In the genomic region with DNA sequence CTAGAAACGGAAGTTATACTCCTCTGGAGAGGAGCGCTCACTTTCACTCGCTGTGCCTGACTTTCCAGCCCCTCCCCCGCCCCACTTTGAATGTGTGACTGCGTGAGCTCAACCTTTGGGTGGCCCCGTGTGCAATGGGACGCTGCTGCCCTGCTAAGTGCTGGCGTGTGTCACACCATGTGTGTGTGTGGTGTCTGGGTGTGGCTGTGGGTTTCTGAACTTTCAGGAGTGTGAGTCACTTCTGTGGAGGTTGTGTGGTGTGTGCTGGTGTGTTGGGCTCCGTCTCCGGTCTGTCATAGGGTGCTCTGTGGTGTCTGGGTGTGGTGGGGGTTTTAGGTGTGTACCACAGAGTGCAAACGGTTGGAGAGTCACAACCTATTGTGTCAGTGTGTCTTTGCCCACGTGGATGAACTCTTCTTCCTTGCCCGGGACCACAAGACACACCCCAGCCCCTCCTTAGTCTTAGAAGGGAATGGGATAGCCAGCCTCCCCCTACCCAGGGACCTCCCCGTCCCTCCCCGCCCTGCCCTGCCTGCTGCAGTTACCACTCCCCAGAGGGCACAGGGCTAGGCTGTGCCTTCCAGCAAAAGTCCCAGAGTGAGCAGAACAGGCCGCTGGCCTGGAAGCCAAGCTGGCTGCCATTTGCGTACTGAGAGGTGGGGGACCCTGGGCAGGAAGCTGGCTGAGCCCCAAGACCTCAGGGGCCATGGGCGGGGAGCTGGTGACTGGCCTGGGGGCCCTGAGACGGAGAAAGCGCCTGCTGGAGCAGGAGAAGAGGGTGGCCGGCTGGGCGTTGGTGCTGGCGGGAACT, we compare ENCODE assay signal across 9 mouse cellular contexts. TPM values are rescaled to one million over a fixed set of nuclear protein-coding genes. Genes with fewer than 3 reads are reported as not detected.
DNase-seq lines count a peak whose midpoint lies in the region; ATAC-seq lines count a peak whose summit lies in the region.
"Had no signal": no experiment of that assay in that cellular context is flagged by ENCODE, and none has a peak within 500 bp of the region (broad histone marks: within the 10 kb centered on the region; RNA-seq: fewer than 3 reads in every experiment).

A gene (plus strand): TSS at position 533 of the 811 bp plus-strand sequence.

- no peak for ATAC-seq in midbrain, embryonic 11.5 days (ENCODE audit: low FRiP score)
- ATAC-seq in midbrain, embryonic 15.5 days (replicated peaks), result no peak
- no peak for ATAC-seq in embryonic facial prominence, embryonic 15.5 days (ENCODE audit: insufficient number of reproducible peaks, low FRiP score, low TSS enrichment, low read depth)
- peak; percentile 39 for ATAC-seq in megakaryocyte, adult 5-6 weeks (ENCODE audit: poor library complexity, severe bottlenecking)

- H3K36me3 ChIP-seq in midbrain, embryonic 11.5 days (ENCODE audit: control insufficient read depth, insufficient read depth, low read length), result no peaks in the 10 kb centered on the region
- no peaks in the 10 kb centered on the region for H3K36me3 ChIP-seq in midbrain, embryonic 15.5 days (replicated peaks)
- no peaks in the 10 kb centered on the region for H3K36me3 ChIP-seq in embryonic facial prominence, embryonic 15.5 days

- H3K27me3 ChIP-seq in midbrain, embryonic 11.5 days (ENCODE audit: control insufficient read depth, insufficient read depth, low read length), result no peaks in the 10 kb centered on the region; the same call in 1 of the 2 replicates
- H3K27me3 ChIP-seq in midbrain, embryonic 15.5 days (replicated peaks), result no peaks in the 10 kb centered on the region
- no peaks in the 10 kb centered on the region for H3K27me3 ChIP-seq in embryonic facial prominence, embryonic 15.5 days

- DNase-seq in midbrain, embryonic 11.5 days (ENCODE audit: low spot score, missing footprints), result peak; percentile 72
- peak; percentile 78 for DNase-seq in thymus, postnatal 4 days
- DNase-seq in urinary bladder, postnatal 4 days (ENCODE audit: low spot score in 2 of 2), result no peak
- DNase-seq in cerebellum, adult 11 months, result no peak
- DNase-seq in testis, postnatal 10 days (ENCODE audit: low spot score), result no peak
- DNase-seq: heart, adult 11 months had no signal

- H3K9ac ChIP-seq in midbrain, embryonic 11.5 days (ENCODE audit: low read length), result peak within 1 kb of the TSS; percentile 5; the same call in 1 of the 2 replicates
- no peak within 1 kb of the TSS for H3K9ac ChIP-seq in midbrain, embryonic 15.5 days
- H3K9ac ChIP-seq in embryonic facial prominence, embryonic 15.5 days, result no peak within 1 kb of the TSS

- H3K4me3 ChIP-seq in midbrain, embryonic 11.5 days (ENCODE audit: low read depth, low read length), result no peak within 1 kb of the TSS
- H3K4me3 ChIP-seq in midbrain, embryonic 15.5 days, result no peak within 1 kb of the TSS
- H3K4me3 ChIP-seq in embryonic facial prominence, embryonic 15.5 days (replicated peaks), result 0 out of 2 replicates have a peak within 1 kb of the TSS, but pooled peaks have one; percentile 15

- no peak within 1 kb of the TSS for H3K27ac ChIP-seq in midbrain, embryonic 11.5 days (ENCODE audit: low read depth, low read length)
- H3K27ac ChIP-seq in midbrain, embryonic 15.5 days, result no peak within 1 kb of the TSS
- H3K27ac ChIP-seq in embryonic facial prominence, embryonic 15.5 days (replicated peaks), result no peak within 1 kb of the TSS

- no peaks in the 10 kb centered on the region for H3K9me3 ChIP-seq in midbrain, embryonic 11.5 days (ENCODE audit: control insufficient read depth, low read length)
- no peaks in the 10 kb centered on the region for H3K9me3 ChIP-seq in midbrain, embryonic 15.5 days
- no peaks in the 10 kb centered on the region for H3K9me3 ChIP-seq in embryonic facial prominence, embryonic 15.5 days (replicated peaks)

- H3K4me2 ChIP-seq in midbrain, embryonic 11.5 days, result no peak within 1 kb of the TSS
- H3K4me2 ChIP-seq in midbrain, embryonic 15.5 days, result no peak within 1 kb of the TSS
- 0 out of 2 replicates have a peak within 1 kb of the TSS, but pooled peaks have one; percentile 19 for H3K4me2 ChIP-seq in embryonic facial prominence, embryonic 15.5 days (replicated peaks)

- H3K4me1 ChIP-seq in midbrain, embryonic 11.5 days (ENCODE audit: control insufficient read depth, insufficient read depth, low read length), result no peaks in the 10 kb centered on the region
- peaks cover 6% of the 10 kb centered on the region; the same call in 1 of the 2 replicates for H3K4me1 ChIP-seq in midbrain, embryonic 15.5 days
- peaks cover 20% of the 10 kb centered on the region for H3K4me1 ChIP-seq in embryonic facial prominence, embryonic 15.5 days

- WGBS in midbrain, embryonic 11.5 days, result 44% methylated on average over 23 of the region's 23 CpGs
- WGBS in midbrain, embryonic 15.5 days, result 49% methylated on average over 22 of the region's 23 CpGs
- 31% methylated on average over 23 of the region's 23 CpGs for WGBS in embryonic facial prominence, embryonic 15.5 days

RNA-seq across cellular contexts. Expression of the gene that starts here (rescaled TPM):
- 2.8 and 3.4 TPM in 2 replicates for polyA plus RNA-seq in midbrain, embryonic 11.5 days (2014; fragmentation: Nextera tagmentation; extraction: Ambion mirVana)
- polyA plus RNA-seq in midbrain, embryonic 15.5 days (2015; fragmentation: Nextera tagmentation; extraction: Ambion mirVana), result 0.92 and 1.1 TPM in 2 replicates
- 3.1 and 4.0 TPM in 2 replicates for polyA plus RNA-seq in embryonic facial prominence, embryonic 15.5 days (2015; fragmentation: Nextera tagmentation; extraction: Ambion mirVana)
- total RNA-seq in megakaryocyte, adult 5-6 weeks (2015), result 5.9 and 7.6 TPM in 2 replicates
- total RNA-seq in megakaryocyte, adult 5-6 weeks (2017), result 14.2 and 17.0 TPM in 2 replicates

Comparison
In these comparisons a context has a peak if more than half of its experiments do, and no peak if none do; other contexts are left out.
1. DNase-seq: peak in midbrain, embryonic 11.5 days (single experiment) and thymus, postnatal 4 days (single experiment); none in urinary bladder, postnatal 4 days (0 of 2), cerebellum, adult 11 months (single experiment) and testis, postnatal 10 days (single experiment).